Mouse (Mus musculus): ENCODE data around the gene Slc36a3. TPM values are rescaled to one million over a fixed set of nuclear protein-coding genes. Genes with fewer than 3 reads are reported as not detected.
"Not testable (repeated sequence)": the region's sequence is repeated elsewhere in the genome, so short reads cannot be mapped to it uniquely, and the experiment has no call there.

The Slc36a3 gene
- total RNA-seq, 2 experiments from 2014 or later, result not detected

GRCm38 (mm10) chr11:55106636-55107035, 44.9 kb downstream of the Slc36a3 start:
- DNase-seq, result no peak

- no peak for DNase-seq
These were observed 46.1 kb downstream of the Slc36a3 start for GRCm38 (mm10) chr11:55105389-55105788.

- DNase-seq, result no peak
These were observed 48.3 kb downstream of the Slc36a3 start for GRCm38 (mm10) chr11:55103229-55103628.

- DNase-seq, result no peak
These were observed 49.5 kb downstream of the Slc36a3 start for GRCm38 (mm10) chr11:55102015-55102414.

GRCm38 (mm10) chr11:55099868-55100267, 51.6 kb downstream of the Slc36a3 start:
- no peak for DNase-seq

GRCm38 (mm10) chr11:55099019-55099771, 52.3 kb downstream of the Slc36a3 start:
- no peak for DNase-seq

GRCm38 (mm10) chr11:55098189-55098915, 53.2 kb downstream of the Slc36a3 start:
- DNase-seq, result no peak

- DNase-seq, result peak; percentile 94
These were observed 53.9 kb downstream of the Slc36a3 start, which contains the start of gene Gm2a for GRCm38 (mm10) chr11:55097463-55098188. TSS of gene Gm2a (plus strand) at chr11:55098115.

- no peak for DNase-seq
These were observed 54.6 kb downstream of the Slc36a3 start for GRCm38 (mm10) chr11:55096731-55097462.

- not testable (repeated sequence) for DNase-seq
These were observed 55.2 kb downstream of the Slc36a3 start for GRCm38 (mm10) chr11:55096296-55096695.

GRCm38 (mm10) chr11:55093096-55093495, 58.4 kb downstream of the Slc36a3 start:
- DNase-seq, result no peak

- DNase-seq, result no peak
These were observed 61.6 kb downstream of the Slc36a3 start for GRCm38 (mm10) chr11:55089892-55090291.

GRCm38 (mm10) chr11:55087006-55087405, 64.5 kb downstream of the Slc36a3 start:
- peak; percentile 83 for DNase-seq

GRCm38 (mm10) chr11:55085396-55085795, 66.1 kb downstream of the Slc36a3 start:
- DNase-seq, result peak; percentile 63

GRCm38 (mm10) chr11:55084629-55085028, 66.9 kb downstream of the Slc36a3 start:
- DNase-seq, result peak; percentile 19

- DNase-seq, result no peak
These were observed 70.3 kb downstream of the Slc36a3 start for GRCm38 (mm10) chr11:55081206-55081605.

- no peak for DNase-seq
These were observed 72.3 kb downstream of the Slc36a3 start for GRCm38 (mm10) chr11:55079180-55079579.

- DNase-seq, result no peak
These were observed 73.0 kb downstream of the Slc36a3 start for GRCm38 (mm10) chr11:55078502-55078901.

GRCm38 (mm10) chr11:55077331-55078231, 73.9 kb downstream of the Slc36a3 start, which contains the start of gene Ccdc69:
TSS of gene Ccdc69 (minus strand) at chr11:55078131.
- peak; percentile 68 for DNase-seq

- DNase-seq, result no peak
These were observed 75.3 kb downstream of the Slc36a3 start for GRCm38 (mm10) chr11:55076234-55076633.

- peak; percentile 77 for DNase-seq
These were observed 75.9 kb downstream of the Slc36a3 start for GRCm38 (mm10) chr11:55075602-55076001.

Measured in heart, postnatal 4 days (tissue).